Mouse (Mus musculus) NIH3T3 (cell line): ENCODE measurements around the gene Pigc.

ENCODE experiments used
- DNase-seq: peaks from one replicate; pipeline ENCODE4 v3.0.0-alpha.2; 2012; ENCODE audit warnings: low read depth

Pigc gene

GRCm38 (mm10) chr1:161976255-161977182, 7.5 kb downstream of the Pigc start:
- DNase-seq: peak; percentile 96

- DNase-seq: peak; percentile 19
Observed at GRCm38 (mm10) chr1:161977331-161977730, 8.3 kb downstream of the Pigc start.

GRCm38 (mm10) chr1:161978173-161978700, 9.3 kb downstream of the Pigc start:
- no peak for DNase-seq

GRCm38 (mm10) chr1:161979536-161979935, 10.6 kb downstream of the Pigc start, which contains the start of gene 4930558K02Rik:
4930558K02Rik (minus strand) TSS chr1:161979636.
- DNase-seq: peak; percentile 31

GRCm38 (mm10) chr1:161980046-161980445, 11.1 kb downstream of the Pigc start:
- peak; percentile 66 for DNase-seq

- peak; percentile 41 for DNase-seq
Observed at GRCm38 (mm10) chr1:161980626-161981298, 11.8 kb downstream of the Pigc start.

- DNase-seq: peak; percentile 6
Observed at GRCm38 (mm10) chr1:161983451-161983850, 14.5 kb downstream of the Pigc start.

GRCm38 (mm10) chr1:161983979-161984566, 15.1 kb downstream of the Pigc start:
- DNase-seq: peak; percentile 49

- DNase-seq: no peak
Observed at GRCm38 (mm10) chr1:161990684-161991578, 21.9 kb downstream of the Pigc start.

GRCm38 (mm10) chr1:161991846-161992245, 22.9 kb downstream of the Pigc start:
- DNase-seq: no peak

GRCm38 (mm10) chr1:161992389-161992788, 23.4 kb downstream of the Pigc start:
- DNase-seq: no peak

- no peak for DNase-seq
Observed at GRCm38 (mm10) chr1:161998781-161999180, 29.8 kb downstream of the Pigc start.

- no peak for DNase-seq
Observed at GRCm38 (mm10) chr1:161999338-161999737, 30.4 kb downstream of the Pigc start.

GRCm38 (mm10) chr1:161999882-162000371, 30.9 kb downstream of the Pigc start:
- peak; percentile 93 for DNase-seq

- peak; percentile 18 for DNase-seq
Observed at GRCm38 (mm10) chr1:162001328-162001727, 32.3 kb downstream of the Pigc start.

- DNase-seq: peak; percentile 91
Observed at GRCm38 (mm10) chr1:162003729-162004517, 34.9 kb downstream of the Pigc start.

- DNase-seq: no peak
Observed at GRCm38 (mm10) chr1:162004518-162004780, 35.5 kb downstream of the Pigc start.

GRCm38 (mm10) chr1:162004821-162005770, 36.1 kb downstream of the Pigc start:
- DNase-seq: peak; percentile 72

- peak; percentile 56 for DNase-seq
Observed at GRCm38 (mm10) chr1:162006109-162006508, 37.1 kb downstream of the Pigc start.
